Mouse (Mus musculus) embryo, embryonic 11.5 days (tissue): ENCODE results near the gene Apoh.
A peak's percentile ranks its signal among the peaks of the same experiment; 100 is the strongest.

Experiments used
- DNase-seq: peaks from one replicate; pipeline ENCODE4 v3.0.0-alpha.2; 2012; ENCODE audit warnings: low read depth, low spot score

The Apoh gene

DNA sequence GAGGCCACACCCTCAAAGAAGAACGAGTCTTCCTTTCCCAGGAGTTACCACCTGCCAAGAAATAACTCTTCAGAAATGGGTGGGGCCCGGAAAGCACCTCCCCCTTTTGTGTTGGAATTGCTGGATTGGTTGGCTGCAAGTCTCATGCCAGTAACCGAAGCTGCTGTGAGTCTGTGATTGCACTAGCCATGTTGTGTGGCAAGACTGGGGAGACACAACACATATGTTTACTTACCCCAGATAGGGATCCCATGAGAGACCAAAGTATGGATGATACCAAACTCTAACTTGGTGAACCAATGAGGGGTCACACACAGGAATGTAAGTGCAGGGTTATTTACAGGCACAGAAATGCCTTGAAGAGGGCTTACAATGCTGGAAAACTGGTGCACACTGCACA, 39.5 kb downstream of the Apoh start:
- DNase-seq = no peak

DNA sequence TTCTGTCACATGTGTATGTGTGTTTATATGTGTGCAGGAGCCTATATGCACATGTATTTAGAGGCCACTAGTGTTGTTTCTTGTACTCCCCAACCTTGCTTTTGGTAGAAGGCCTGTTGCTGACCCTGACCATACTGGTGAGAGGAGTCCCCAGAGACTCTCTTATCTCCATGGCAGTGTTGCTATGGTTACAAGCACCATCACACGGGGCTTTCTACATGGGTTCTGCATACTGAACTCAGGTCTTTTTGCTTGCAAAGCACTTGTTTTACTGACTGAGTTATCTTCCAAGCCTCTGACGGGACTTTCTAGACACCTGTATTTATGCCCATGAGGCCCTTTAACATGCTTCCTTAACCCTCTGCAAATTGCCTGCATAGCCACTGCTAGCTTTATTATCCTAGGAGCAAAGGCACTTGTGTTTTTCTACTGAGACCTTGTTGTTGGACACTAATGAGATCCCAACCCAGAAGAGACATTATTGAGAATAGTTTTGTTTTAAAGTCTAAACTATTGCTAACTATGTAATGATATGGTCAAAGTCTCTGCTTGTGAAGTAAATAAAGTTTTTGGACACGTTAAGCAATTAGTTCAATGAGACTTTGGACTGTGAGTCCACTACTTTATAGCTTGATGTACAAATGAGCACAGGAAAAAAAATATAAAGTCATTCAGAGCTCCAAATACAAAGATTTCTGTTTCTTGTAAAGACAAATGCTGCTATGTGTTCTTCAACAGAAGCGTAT, 41.9 kb downstream of the Apoh start:
- no peak for DNase-seq

DNA sequence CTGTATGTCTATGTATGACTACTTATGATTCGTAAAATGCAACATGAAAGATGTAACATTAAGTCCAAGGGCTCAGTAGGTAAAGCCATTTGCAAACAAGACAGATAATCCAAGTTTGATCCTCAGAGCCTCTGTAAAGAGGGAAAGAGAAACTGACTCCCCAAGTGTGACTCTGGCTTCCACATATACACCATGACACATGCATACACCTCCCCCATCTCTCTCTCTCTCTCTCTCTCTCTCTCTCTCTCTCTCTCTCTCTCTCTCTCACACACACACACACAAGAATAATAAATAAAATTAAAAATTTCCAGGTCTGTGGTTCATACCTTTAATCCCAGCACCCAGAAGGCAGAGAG, 42.5 kb downstream of the Apoh start:
- no peak for DNase-seq

GRCm38 (mm10) chr11:108395061-108395460, 51.9 kb downstream of the Apoh start:
- no peak for DNase-seq

- no peak for DNase-seq
Measured at GRCm38 (mm10) chr11:108396076-108396829, 53.1 kb downstream of the Apoh start.

GRCm38 (mm10) chr11:108409876-108410644, 66.9 kb downstream of the Apoh start:
- DNase-seq = no peak

DNA sequence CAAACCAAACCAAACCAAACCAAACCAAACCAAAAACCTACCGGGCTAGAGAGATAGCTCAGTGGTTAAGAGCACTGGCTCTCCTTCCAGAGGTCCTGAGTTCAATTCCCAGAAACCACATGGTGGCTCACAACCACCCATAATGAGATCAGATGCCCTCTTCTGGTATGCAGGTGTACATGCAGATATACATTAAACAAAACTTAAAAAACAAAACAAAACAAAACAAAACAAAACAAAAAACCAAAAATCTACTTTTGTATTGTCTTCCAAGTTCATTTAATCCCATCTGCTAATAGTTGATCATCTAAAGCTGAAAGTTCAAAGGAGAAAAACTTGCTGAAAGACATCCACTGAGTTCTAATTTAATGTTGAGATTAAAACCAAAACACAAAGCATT, 73.2 kb downstream of the Apoh start:
- DNase-seq = no peak

GRCm38 (mm10) chr11:108418540-108418939, 75.4 kb downstream of the Apoh start:
- DNase-seq = no peak

- DNase-seq = no peak
Measured at GRCm38 (mm10) chr11:108419242-108419641, 76.1 kb downstream of the Apoh start.

GRCm38 (mm10) chr11:108420751-108421150, 77.6 kb downstream of the Apoh start:
- DNase-seq = no peak

DNA sequence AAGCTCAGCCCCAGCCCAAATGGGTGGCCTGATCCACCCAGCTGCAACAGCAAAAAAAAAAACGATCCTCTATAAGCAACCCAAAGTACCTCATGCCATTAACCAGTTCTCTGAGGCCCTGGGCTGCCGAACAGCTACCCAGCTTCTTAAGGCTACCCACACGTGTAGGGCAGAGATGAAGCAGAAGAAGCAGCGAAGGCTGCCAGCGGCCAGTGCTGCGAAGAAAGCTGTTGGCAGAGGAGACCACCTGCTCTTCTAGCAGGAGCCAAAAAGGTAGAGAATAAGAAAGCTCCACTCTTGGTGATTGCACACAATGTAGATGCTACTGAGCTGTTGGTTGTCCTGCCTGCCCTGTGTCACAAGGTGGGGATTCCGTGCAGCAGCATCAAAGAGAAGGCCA, 80.1 kb downstream of the Apoh start:
- no peak for DNase-seq

- no peak for DNase-seq
Measured at GRCm38 (mm10) chr11:108424111-108424510, 81.0 kb downstream of the Apoh start.

DNA sequence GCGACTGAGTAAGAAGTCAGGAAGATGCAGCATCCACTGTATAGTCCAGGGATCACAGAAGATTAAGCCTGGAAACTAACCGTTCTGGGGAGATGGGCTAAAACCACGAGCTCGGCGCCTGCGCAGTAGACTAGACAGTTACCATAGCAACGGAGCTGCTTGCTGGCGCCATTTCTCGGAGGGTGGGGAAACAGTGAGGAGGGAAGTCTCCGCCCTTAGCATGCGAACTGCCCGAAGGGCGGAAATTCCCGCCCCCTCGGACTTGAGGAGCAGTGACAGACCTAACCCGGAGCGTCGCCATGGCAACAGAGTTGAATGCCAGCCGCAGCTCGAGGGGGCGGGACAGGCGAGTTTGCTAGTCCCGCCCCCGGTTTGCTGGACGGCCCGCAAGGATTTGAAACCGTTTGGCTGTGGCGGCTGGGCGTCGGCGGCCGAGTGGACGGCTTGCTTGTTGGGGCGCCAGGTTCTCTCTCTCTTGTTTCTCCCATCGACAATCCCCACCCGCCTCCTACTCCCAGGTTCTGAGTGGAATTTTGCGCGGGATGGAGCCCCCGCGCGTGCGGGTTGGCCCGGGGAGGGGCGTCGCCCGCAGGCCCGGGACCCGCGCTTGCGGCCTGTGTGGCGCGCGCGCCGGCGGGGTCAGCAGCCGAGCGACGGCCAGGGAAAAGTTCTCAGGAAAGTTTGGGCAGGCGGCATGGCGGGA, 81.9 kb downstream of the Apoh start, which contains the start of gene Cep112:
Gene Cep112 (plus strand): TSS at position 304 of the 703 bp plus-strand sequence.
- peak; percentile 99 for DNase-seq

DNA sequence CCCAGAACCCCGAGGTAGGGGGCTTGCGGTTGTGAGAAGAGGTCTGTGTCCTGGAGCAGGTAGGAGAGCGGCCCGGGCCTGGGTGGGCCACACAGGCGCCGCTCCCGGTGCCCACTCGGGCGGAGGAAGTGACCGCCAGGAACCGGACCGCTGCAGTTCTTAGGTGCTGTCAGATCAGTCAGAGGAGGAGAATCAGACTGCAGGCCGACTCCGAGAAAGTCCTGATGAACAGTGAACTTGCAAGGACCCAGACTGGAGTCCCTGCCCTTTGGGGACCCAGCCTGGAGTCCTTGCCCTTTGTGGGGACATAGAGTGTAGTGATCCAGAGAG, 82.4 kb downstream of the Apoh start:
- DNase-seq = no peak

DNA sequence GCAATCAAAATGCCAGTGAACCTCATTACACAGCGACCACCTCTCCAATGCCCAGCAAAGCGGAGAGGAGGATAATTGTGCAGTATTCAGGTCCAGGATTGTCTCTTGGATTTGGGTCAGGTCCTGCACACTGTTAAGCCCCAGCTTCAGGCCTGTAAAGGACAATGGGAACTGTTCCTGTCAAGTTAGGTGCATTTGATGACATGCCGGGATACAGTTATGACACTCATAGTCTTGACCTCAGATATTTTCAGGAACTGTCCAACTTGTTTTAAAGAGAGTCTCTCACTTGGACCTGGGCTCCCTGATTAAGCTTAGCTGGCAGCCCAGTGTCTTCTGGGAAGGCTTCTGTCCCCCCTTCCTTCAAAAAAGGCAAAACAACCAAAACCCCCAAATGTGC, 82.9 kb downstream of the Apoh start:
- DNase-seq = no peak

GRCm38 (mm10) chr11:108427191-108427590, 84.0 kb downstream of the Apoh start:
- DNase-seq = no peak

GRCm38 (mm10) chr11:108429076-108429475, 85.9 kb downstream of the Apoh start:
- DNase-seq = no peak

- DNase-seq = no peak
Measured at GRCm38 (mm10) chr11:108443893-108444563, 100.9 kb downstream of the Apoh start.

- DNase-seq = no peak
Measured at GRCm38 (mm10) chr11:108447148-108447547, 104.0 kb downstream of the Apoh start.

GRCm38 (mm10) chr11:108449811-108450210, 106.7 kb downstream of the Apoh start:
- peak; percentile 56 for DNase-seq

GRCm38 (mm10) chr11:108459599-108459998, 116.4 kb downstream of the Apoh start:
- DNase-seq = no peak
